Mouse (Mus musculus): ENCODE results near the gene Tex21.

GRCm38 (mm10) chr12:76262918-76263317 lies 16.4 kb upstream of the Tex21 start:
- TF ChIP-seq EP300 (IDR thresholded peaks at IDR 0.05; ENCODE audit: low read depth) = no peak
- TF ChIP-seq CTCF (IDR thresholded peaks at IDR 0.05; ENCODE audit: low read depth) = no peak

Measured in heart, postnatal 0 days (tissue).